Mouse (Mus musculus) spleen, adult 2 months (tissue): ENCODE results near the gene Pank4.

ENCODE experiments used
- CTCF ChIP-seq: fragments of 200-500 bp; IDR thresholded peaks from 2 replicates; pipeline ENCODE4 v1.5.1; 2011; ENCODE audit warnings: mild to moderate bottlenecking, inconsistent platforms; ENCODE audit not compliant: insufficient read depth, insufficient read length, insufficient replicate concordance; ENCODE audit errors: extremely low read depth
- POLR2A ChIP-seq: fragments of 200-500 bp; IDR thresholded peaks from 2 replicates; pipeline ENCODE4 v1.6.1; 2011; ENCODE audit warnings: low read depth, low read length, inconsistent platforms

GRCm38 (mm10) chr4:154972546-154972945, 8.6 kb downstream of the Pank4 start:
- TF ChIP-seq CTCF: no peak
- no peak for TF ChIP-seq POLR2A
